Mouse (Mus musculus) testis, postnatal 10 days (tissue): ENCODE data around the gene Por.

Experiments
- DNase-seq: peaks from one replicate; pipeline ENCODE4 v3.0.0; 2021; ENCODE audit warnings: low spot score

Por gene

GRCm38 (mm10) chr5:135702190-135702589, 32.4 kb downstream of the Por start:
- no peak for DNase-seq

GRCm38 (mm10) chr5:135702682-135703192, 32.9 kb downstream of the Por start:
- DNase-seq = no peak

- DNase-seq = no peak
These were observed 33.6 kb downstream of the Por start for GRCm38 (mm10) chr5:135703431-135703830.

GRCm38 (mm10) chr5:135705383-135705782, 35.5 kb downstream of the Por start:
- DNase-seq = no peak

- no peak for DNase-seq
These were observed 37.2 kb downstream of the Por start for GRCm38 (mm10) chr5:135707039-135707438.

GRCm38 (mm10) chr5:135707855-135708254, 38.0 kb downstream of the Por start:
- DNase-seq = no peak

- DNase-seq = no peak
These were observed 39.9 kb downstream of the Por start for GRCm38 (mm10) chr5:135709716-135710115.

- DNase-seq = no peak
These were observed 40.9 kb downstream of the Por start for GRCm38 (mm10) chr5:135710599-135711214.

- no peak for DNase-seq
These were observed 41.9 kb downstream of the Por start for GRCm38 (mm10) chr5:135711582-135712355.

GRCm38 (mm10) chr5:135712803-135713202, 43.0 kb downstream of the Por start:
- no peak for DNase-seq

- no peak for DNase-seq
These were observed 43.8 kb downstream of the Por start for GRCm38 (mm10) chr5:135713441-135714218.

GRCm38 (mm10) chr5:135715624-135716023, 45.8 kb downstream of the Por start:
- no peak for DNase-seq

- DNase-seq = no peak
These were observed 49.8 kb downstream of the Por start for GRCm38 (mm10) chr5:135719586-135720120.

GRCm38 (mm10) chr5:135720121-135720520, 50.3 kb downstream of the Por start:
- DNase-seq = no peak

GRCm38 (mm10) chr5:135721076-135721475, 51.2 kb downstream of the Por start:
- DNase-seq = no peak

- peak; percentile 69 for DNase-seq
These were observed 52.3 kb downstream of the Por start for GRCm38 (mm10) chr5:135722121-135722520.

- DNase-seq = no peak
These were observed 53.4 kb downstream of the Por start for GRCm38 (mm10) chr5:135723165-135723751.

GRCm38 (mm10) chr5:135724536-135725322, 54.9 kb downstream of the Por start:
- no peak for DNase-seq

- DNase-seq = no peak
These were observed 55.6 kb downstream of the Por start for GRCm38 (mm10) chr5:135725391-135725841.

- no peak for DNase-seq
These were observed 56.2 kb downstream of the Por start for GRCm38 (mm10) chr5:135725991-135726390.
